Mouse (Mus musculus) hematopoietic multipotent progenitor cell, adult 10-12 weeks (in vitro differentiated cells): ENCODE results near the gene Tnfrsf14. TPM values are rescaled to one million over a fixed set of nuclear protein-coding genes. Genes with fewer than 3 reads are reported as not detected.

Experiments
- polyA plus RNA-seq: library from polyadenylated mRNA; stranded (reverse); fragments of >175 nt; gene quantifications from 2 replicates; pipeline ENCODE4 v1.2.3, GENCODE M21; 2012; ENCODE audit warnings: low replicate concordance

Gene Tnfrsf14
- 9.8 and 134 TPM in 2 replicates for polyA plus RNA-seq

DNA sequence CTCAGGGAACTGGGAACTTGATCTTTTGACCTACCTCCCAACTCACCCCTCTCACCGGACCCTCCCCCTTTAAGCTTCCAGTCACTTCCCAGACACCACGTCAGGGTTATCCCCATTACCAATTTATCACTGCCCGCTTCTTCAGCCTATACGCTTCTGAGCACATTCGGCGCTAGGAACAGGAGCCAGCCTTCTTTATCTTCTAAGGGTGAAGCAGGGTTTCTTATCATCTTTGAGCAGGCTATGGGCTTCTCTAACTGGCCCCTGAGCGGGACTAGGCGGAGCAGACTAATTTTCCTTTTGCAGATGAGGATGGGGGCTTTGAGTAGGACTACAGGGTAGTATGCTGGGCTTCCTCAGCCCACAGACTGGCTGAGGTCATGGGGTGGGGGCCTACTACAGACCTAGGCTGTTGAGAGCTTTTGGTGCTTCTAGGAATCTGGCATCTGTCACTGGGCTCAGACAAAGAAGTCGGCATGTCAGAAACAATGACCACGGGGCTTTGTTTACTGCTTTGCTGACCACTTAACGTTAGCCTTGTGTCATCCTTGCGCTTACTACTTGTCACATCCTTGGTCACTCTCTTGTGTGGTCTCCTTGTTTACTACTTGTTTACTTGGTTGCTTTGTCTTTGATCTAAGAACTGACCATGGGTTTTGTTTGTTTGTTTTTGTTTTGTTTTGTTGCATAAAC, at the start of gene Tnfrsf14:
Tnfrsf14 (minus strand) TSS at position 169 of the 693 bp plus-strand sequence.

DNA sequence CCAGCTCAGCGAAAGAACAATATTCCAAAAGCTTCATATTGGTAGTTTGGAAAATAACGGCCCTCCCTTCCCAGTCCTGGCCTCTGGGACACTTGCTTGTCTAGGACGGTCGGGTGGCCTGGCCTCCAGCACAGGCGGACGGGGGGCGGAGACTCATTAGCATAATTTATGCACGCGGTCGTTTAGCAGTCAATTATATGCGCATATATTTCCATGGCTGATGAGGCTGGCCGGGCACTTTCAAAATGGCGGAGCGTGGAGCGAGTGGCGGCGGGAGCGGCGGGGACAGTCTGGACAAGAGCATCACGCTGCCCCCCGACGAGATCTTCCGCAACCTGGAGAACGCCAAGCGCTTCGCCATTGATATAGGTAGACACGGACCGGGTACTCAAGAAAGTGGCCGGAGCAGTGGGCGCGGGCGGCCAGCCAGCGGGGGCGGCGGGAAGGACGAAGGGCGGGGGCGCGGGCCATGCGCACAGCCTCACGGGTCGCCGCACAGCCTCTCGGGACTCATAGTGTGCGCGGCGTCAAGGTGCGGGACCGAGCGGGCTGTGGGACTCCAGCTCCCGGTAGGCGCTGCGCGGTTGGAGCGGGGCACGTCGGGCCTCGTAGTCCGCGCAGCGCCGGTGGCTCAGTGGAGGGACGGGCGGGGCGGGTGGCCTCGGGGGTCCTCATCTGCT, 35.7 kb upstream of the Tnfrsf14 start, which contains the start of gene Pank4:
Pank4 (plus strand) TSS at position 223 of the 680 bp plus-strand sequence.

DNA sequence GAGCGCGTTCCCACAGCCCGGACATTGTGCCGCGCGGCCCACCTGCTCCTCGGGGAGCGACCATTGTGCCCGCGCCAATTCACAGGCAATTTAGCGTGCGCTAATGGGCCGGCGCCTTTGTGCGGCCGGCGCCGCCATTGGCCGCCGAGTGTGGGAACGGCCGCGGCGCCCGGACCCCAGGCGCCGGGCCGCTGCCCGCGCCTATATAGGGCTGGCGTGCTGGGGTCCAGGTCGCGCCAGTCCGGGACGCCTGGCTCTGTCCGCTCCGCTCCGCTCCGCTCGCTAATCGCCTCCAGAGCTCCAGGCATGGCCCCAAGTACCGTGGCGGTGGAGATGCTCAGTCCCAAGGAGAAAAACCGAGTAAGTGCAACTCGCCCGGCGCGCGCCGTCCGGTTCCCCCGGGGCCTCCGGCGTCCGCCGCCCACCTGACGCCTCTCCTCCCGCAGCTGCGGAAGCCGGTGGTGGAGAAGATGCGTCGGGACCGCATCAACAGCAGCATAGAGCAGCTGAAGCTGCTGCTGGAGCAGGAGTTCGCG, 32.4 kb upstream of the Tnfrsf14 start, which contains the start of gene Hes5:
Hes5 (plus strand) TSS at position 234 of the 536 bp plus-strand sequence.

DNA sequence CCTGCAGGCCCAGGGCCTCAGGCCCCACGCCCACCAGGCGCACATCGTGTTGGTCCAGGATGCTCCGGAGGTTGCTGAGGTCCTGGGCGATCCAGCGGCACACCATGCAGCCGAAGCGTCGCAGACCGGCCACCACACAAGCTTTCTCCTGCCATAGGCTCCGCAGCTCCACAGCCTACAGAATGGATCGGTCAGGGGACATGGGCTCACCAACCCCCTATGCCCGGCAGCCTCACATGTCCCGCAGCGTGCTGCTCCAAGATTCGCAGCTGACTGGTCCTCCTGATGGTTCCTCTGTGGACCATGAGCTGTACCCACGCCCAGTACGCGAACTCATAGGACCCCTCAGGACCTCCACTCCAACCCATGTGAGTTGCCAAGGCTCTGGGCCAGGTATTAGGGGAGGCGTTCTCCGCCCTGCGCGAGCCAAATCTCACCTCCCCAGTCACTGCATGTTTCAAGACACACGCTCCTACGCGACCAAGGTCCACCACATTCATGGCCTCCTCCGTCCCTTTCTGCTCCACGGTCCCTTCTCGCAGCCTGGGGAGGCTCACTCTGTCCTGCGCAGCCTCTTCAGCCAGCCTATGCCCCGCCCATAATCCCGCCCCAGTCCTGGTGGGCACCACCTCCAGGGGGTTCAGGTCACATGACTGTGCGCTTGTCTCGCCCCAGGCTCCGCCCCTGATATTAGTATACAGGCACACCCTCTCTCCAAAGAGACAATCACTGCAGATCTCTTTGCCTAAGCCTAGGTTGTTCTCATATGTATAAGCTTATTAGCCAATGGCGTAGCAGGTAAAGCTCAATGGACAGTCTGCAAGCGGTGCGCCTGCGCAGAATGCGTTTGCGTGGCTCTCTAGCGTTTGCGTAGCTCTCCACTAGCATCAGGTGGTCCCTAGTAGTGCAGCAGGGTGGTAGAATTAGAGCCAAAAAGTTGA, 29.6 kb downstream of the Tnfrsf14 start, which contains the start of gene Fam213b:
Fam213b (minus strand) TSS at position 630 of the 941 bp plus-strand sequence.

Other genes with a start within 250 kb of the Tnfrsf14 start
- gene Ttc34, start 91.1 kb downstream of the Tnfrsf14 start, polyA plus RNA-seq: not detected in 2 replicates
- gene Mmel1, start 59.0 kb downstream of the Tnfrsf14 start, polyA plus RNA-seq: 0.04 and 0.07 TPM in 2 replicates
- gene Fam213b, start 29.4 kb downstream of the Tnfrsf14 start, polyA plus RNA-seq: 19.4 and 21.7 TPM in 2 replicates
- 7.9 and 18.9 TPM in 2 replicates for gene Hes5, start 32.4 kb upstream of the Tnfrsf14 start, polyA plus RNA-seq
- gene Pank4, start 35.6 kb upstream of the Tnfrsf14 start, polyA plus RNA-seq: 18.9 and 41.6 TPM in 2 replicates
- 0.12 and 0.17 TPM in 2 replicates for gene Plch2, start 128.2 kb upstream of the Tnfrsf14 start, polyA plus RNA-seq
- 12.7 and 21.0 TPM in 2 replicates for gene Pex10, start 138.5 kb upstream of the Tnfrsf14 start, polyA plus RNA-seq
- 48.6 and 52.0 TPM in 2 replicates for gene Rer1, start 157.8 kb upstream of the Tnfrsf14 start, polyA plus RNA-seq
- gene Morn1, start 158.0 kb upstream of the Tnfrsf14 start, polyA plus RNA-seq: 3.7 and 4.5 TPM in 2 replicates